Mouse (Mus musculus): ENCODE results near the gene Svbp.
A peak's percentile ranks its signal among the peaks of the same experiment; 100 is the strongest.

Svbp gene

GRCm38 (mm10) chr4:119245556-119245955, 50.5 kb downstream of the Svbp start:
- DNase-seq (ENCODE audit: low read depth in 1 of 2, low spot score in 2 of 2): no peak

- no peak for DNase-seq (ENCODE audit: low read depth in 1 of 2, low spot score in 2 of 2)
These were observed 50.9 kb downstream of the Svbp start for GRCm38 (mm10) chr4:119245961-119246360.

- DNase-seq (ENCODE audit: low read depth in 1 of 2, low spot score in 2 of 2): no peak
These were observed 51.7 kb downstream of the Svbp start for GRCm38 (mm10) chr4:119246688-119247225.

- peak in 1 of 2 experiments; percentile 31 for DNase-seq (ENCODE audit: low read depth in 1 of 2, low spot score in 2 of 2)
These were observed 52.5 kb downstream of the Svbp start for GRCm38 (mm10) chr4:119247462-119248235.

- DNase-seq (ENCODE audit: low read depth in 1 of 2, low spot score in 2 of 2): no peak
These were observed 53.4 kb downstream of the Svbp start for GRCm38 (mm10) chr4:119248407-119248965.
